Mouse (Mus musculus): Measurements from ENCODE around the gene Rapgef2.

DNA sequence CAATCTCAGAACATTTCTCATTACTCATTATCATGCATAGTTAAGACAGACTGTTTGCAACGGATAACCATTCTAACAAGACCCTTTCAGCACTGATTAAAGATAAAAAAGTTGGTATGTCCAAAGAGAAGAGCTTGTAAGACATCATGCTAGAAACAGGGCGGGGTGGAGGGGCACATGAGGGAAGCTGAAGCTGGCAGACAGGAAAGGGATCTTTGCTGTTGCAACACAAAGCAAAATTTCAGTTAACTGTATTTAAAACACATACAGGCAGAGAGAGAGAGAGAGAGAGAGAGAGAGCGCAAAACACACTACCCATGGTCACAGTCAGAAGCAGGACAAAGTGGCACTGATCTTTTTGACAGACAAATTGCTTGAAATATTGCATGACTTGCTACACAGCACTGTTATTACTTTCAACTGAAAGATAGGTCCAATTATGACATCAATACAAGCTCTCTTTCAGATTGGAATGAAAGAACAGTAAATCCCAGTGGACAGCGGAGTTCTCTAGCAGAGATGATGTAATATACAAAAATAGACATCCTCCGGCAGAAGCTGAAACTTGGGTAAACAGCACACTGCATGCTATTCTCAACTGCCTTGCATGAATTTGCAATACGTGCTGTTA is 125.1 kb downstream of the Rapgef2 start:
- TF ChIP-seq CTCF (IDR thresholded peaks at IDR 0.05; ENCODE audit: insufficient read depth, low read length), result no peak
- no peak for TF ChIP-seq POLR2A (IDR thresholded peaks at IDR 0.05; ENCODE audit: borderline replicate concordance, extremely low read depth, low read depth, low read length)

All from lung, adult 2 months (tissue).